Mouse (Mus musculus): ENCODE measurements around the gene Borcs6.

DNA sequence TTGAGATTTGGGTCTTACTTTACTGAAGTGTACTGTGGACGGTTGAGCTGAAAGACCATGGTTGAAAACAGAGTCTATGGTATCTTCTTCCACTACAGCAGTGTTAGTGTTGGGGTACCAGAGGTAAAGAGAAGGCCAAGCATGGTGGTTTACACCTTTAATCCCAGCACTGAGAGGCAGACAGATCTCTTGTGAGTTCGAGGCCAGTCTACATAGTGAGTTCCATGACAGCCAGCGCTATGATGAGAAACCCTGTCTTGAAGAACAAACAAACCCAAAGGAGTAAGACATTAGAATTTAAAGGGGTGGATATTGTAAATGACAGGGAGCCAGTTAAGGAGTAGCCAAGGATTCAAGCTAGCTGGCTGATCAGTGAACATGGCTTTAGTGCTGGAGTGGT is 42.8 kb upstream of the Borcs6 start:
- TF ChIP-seq CTCF (IDR thresholded peaks at IDR 0.05; ENCODE audit: extremely low read depth, insufficient read length, insufficient replicate concordance, low read depth, low read length) (no peak), POLR2A (IDR thresholded peaks at IDR 0.05; ENCODE audit: low read depth, low read length) (no peak)

All from small intestine, adult 2 months (tissue).